Mouse (Mus musculus): Measurements from ENCODE around the gene Sdad1.

DNA sequence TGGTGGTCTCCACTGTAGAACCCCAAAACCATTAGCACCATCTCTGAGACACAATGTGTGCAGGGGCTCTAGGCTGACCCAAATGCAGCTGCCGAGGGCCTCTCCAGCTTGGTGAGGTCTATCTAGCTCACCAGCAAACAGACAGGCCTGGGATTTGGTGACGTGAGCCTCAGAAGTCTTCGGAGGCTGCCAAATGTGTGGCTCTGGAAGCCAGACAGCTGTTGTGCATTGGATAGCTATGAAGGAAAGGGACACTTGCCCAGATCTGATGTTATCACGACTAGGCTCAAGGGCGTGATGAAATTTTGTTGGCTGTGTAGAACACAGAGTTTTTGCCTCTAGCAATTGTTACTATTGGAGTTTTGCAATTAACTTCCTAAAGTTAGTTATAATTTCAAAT lies 13.0 kb upstream of the Sdad1 start:
- TF ChIP-seq POLR2A (IDR thresholded peaks at IDR 0.05; ENCODE audit: low read depth, low read length) (no peak), CTCF (conservative IDR thresholded peaks at IDR 0.05; ENCODE audit: insufficient read depth, insufficient read length, low read depth, low read length) (no peak)
